Mouse (Mus musculus): ENCODE results near the gene Clip2. TPM values are rescaled to one million over a fixed set of nuclear protein-coding genes. Genes with fewer than 3 reads are reported as not detected.

Clip2 gene
- polyA plus RNA-seq, 1 experiment from 2014 or later, result 6.8 TPM

- 90% methylated on average over 5 of the region's 5 CpGs for WGBS
- Histone ChIP-seq H3K9ac (ENCODE audit: low read length) (no peak overlapping the region), H3K4me1 (replicated peaks; ENCODE audit: control insufficient read depth, insufficient read depth, low read length) (no peaks in the 10 kb centered on the region), H3K27me3 (ENCODE audit: control insufficient read depth, insufficient read depth, low read length) (no peaks in the 10 kb centered on the region), H3K36me3 (ENCODE audit: control insufficient read depth, insufficient read depth, low read length) (no peaks in the 10 kb centered on the region; the same call in 1 of the 2 replicates), H3K9me3 (ENCODE audit: control insufficient read depth, low read length) (no peaks in the 10 kb centered on the region), H3K27ac (ENCODE audit: low read depth, low read length) (no peak overlapping the region), H3K4me3 (ENCODE audit: low read depth, low read length) (no peak overlapping the region), H3K4me2 (ENCODE audit: low read depth, low read length, severe bottlenecking) (no peak overlapping the region)
- no peak for DNase-seq (ENCODE audit: low spot score)
- no peak for ATAC-seq (replicated peaks; ENCODE audit: low FRiP score)
These were observed 28.5 kb downstream of the Clip2 start for GRCm38 (mm10) chr5:134523728-134524127.

DNA sequence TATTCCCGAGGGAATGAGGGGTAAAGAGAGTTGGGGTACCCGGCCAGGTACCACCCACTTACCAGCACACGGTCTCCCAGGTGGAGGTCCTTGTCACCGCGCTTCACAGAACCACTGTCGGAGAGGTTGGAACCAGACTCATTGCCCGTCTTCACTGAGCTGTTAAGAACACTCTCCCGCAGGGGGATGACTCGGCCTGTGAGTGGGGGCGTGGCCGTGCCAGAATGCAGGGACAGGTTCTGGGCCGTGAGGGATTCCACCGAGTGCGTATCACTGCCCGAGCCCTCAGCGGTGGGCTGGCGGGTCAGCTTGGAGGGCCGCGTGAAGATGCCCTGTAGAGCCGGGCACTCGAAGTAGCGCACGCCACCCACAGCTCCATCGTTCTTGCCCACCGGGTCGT is 29.7 kb downstream of the Clip2 start:
- no peaks in the 10 kb centered on the region for H3K4me1 ChIP-seq (replicated peaks; ENCODE audit: control insufficient read depth, insufficient read depth, low read length)
- no peak overlapping the region for H3K27ac ChIP-seq (ENCODE audit: low read depth, low read length)
- no peak for DNase-seq (ENCODE audit: low spot score)
- no peaks in the 10 kb centered on the region; the same call in 1 of the 2 replicates for H3K36me3 ChIP-seq (ENCODE audit: control insufficient read depth, insufficient read depth, low read length)
- ATAC-seq (replicated peaks; ENCODE audit: low FRiP score), result no peak
- no peak overlapping the region for H3K4me2 ChIP-seq (ENCODE audit: low read depth, low read length, severe bottlenecking)
- WGBS, result 93% methylated on average over 26 of the region's 26 CpGs
- no peak overlapping the region for H3K9ac ChIP-seq (ENCODE audit: low read length)
- no peaks in the 10 kb centered on the region for H3K9me3 ChIP-seq (ENCODE audit: control insufficient read depth, low read length)
- H3K27me3 ChIP-seq (ENCODE audit: control insufficient read depth, insufficient read depth, low read length), result no peaks in the 10 kb centered on the region
- H3K4me3 ChIP-seq (ENCODE audit: low read depth, low read length), result no peak overlapping the region

DNA sequence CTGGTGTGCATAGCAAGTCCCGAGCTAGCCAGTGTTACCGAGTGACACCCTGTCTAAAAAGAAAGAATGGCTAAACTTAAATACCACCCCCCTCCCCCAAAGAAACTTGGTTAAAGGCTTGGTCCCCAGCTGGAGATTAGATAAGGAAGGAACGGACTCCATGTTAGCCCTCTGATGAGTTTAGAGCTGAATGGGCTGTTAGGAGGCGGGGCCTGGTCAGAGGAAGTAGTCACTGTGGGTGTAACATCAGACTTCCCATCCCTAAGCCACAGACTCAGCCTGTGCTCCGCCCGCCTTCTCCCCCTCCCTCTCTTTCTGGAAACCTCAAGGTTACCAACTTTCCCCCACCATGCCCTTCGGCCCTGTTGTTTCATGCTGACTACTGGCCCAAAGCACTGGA is 30.4 kb downstream of the Clip2 start:
- Histone ChIP-seq H3K36me3 (ENCODE audit: control insufficient read depth, insufficient read depth, low read length) (peaks cover 1% of the 10 kb centered on the region), H3K4me2 (ENCODE audit: low read depth, low read length, severe bottlenecking) (no peak overlapping the region), H3K9me3 (ENCODE audit: control insufficient read depth, low read length) (no peaks in the 10 kb centered on the region), H3K27ac (ENCODE audit: low read depth, low read length) (no peak overlapping the region), H3K9ac (ENCODE audit: low read length) (no peak overlapping the region), H3K4me1 (replicated peaks; ENCODE audit: control insufficient read depth, insufficient read depth, low read length) (no peaks in the 10 kb centered on the region), H3K4me3 (ENCODE audit: low read depth, low read length) (no peak overlapping the region), H3K27me3 (ENCODE audit: control insufficient read depth, insufficient read depth, low read length) (no peaks in the 10 kb centered on the region)
- ATAC-seq (replicated peaks; ENCODE audit: low FRiP score) (no peak), DNase-seq (ENCODE audit: low spot score) (no peak)
- 93% methylated on average over 7 of the region's 7 CpGs for WGBS

- Histone ChIP-seq H3K4me3 (ENCODE audit: low read depth, low read length) (no peak overlapping the region), H3K27ac (ENCODE audit: low read depth, low read length) (no peak overlapping the region), H3K4me2 (ENCODE audit: low read depth, low read length, severe bottlenecking) (no peak overlapping the region), H3K36me3 (ENCODE audit: control insufficient read depth, insufficient read depth, low read length) (peaks cover 8% of the 10 kb centered on the region), H3K27me3 (ENCODE audit: control insufficient read depth, insufficient read depth, low read length) (no peaks in the 10 kb centered on the region), H3K9ac (ENCODE audit: low read length) (no peak overlapping the region), H3K4me1 (replicated peaks; ENCODE audit: control insufficient read depth, insufficient read depth, low read length) (no peaks in the 10 kb centered on the region), H3K9me3 (ENCODE audit: control insufficient read depth, low read length) (no peaks in the 10 kb centered on the region)
- DNase-seq (ENCODE audit: low spot score) (no peak), ATAC-seq (replicated peaks; ENCODE audit: low FRiP score) (no peak)
- 89% methylated on average over 2 of the region's 2 CpGs for WGBS
These were observed 31.1 kb downstream of the Clip2 start for GRCm38 (mm10) chr5:134521131-134521530.

DNA sequence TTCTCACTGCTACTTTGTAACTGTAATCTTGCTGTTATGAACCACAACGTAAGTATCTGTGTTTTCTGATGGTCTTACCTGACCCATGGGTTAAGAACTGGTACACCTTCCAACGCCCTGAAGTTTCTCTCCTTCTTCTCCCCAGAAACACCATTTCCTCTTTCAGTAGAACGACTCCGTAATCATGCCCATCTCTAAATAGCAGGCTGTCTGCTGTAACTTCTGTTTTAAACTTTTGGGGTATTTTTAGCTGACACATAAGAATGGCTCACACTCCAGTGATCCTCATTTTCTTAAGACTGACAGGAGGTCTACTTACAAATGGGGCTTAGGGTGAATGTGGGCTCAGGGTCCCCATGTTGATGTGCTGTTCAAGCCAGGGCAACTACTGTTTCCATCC is 32.1 kb downstream of the Clip2 start:
- Histone ChIP-seq H3K27me3 (ENCODE audit: control insufficient read depth, insufficient read depth, low read length) (no peaks in the 10 kb centered on the region), H3K4me1 (replicated peaks; ENCODE audit: control insufficient read depth, insufficient read depth, low read length) (no peaks in the 10 kb centered on the region), H3K9me3 (ENCODE audit: control insufficient read depth, low read length) (no peaks in the 10 kb centered on the region), H3K9ac (ENCODE audit: low read length) (no peak overlapping the region), H3K27ac (ENCODE audit: low read depth, low read length) (no peak overlapping the region), H3K4me3 (ENCODE audit: low read depth, low read length) (no peak overlapping the region), H3K36me3 (ENCODE audit: control insufficient read depth, insufficient read depth, low read length) (peaks cover 15% of the 10 kb centered on the region), H3K4me2 (ENCODE audit: low read depth, low read length, severe bottlenecking) (no peak overlapping the region)
- no peak for DNase-seq (ENCODE audit: low spot score)
- no peak for ATAC-seq (replicated peaks; ENCODE audit: low FRiP score)
- 92% methylated on average over 4 of the region's 4 CpGs for WGBS

DNA sequence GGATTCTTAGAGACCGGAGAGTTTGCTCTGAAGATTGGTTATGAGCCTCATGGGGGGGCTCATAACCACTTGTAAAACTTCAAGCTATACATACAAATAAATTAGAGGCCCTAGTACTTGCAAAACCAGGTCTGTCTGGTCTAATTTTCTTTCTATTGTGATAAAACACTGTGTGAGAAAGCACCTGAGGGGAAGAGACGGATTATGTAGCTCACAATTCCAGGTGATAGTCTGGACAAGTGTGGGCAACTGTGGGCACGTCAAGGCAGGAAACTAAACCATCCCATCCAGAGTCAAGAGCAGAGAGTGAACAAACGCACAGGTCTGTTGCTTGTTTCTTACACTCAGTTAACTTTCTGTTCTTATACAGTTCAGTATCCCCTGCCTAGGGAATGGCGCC is 32.8 kb downstream of the Clip2 start:
- Histone ChIP-seq H3K4me3 (ENCODE audit: low read depth, low read length) (no peak overlapping the region), H3K4me1 (replicated peaks; ENCODE audit: control insufficient read depth, insufficient read depth, low read length) (no peaks in the 10 kb centered on the region), H3K27ac (ENCODE audit: low read depth, low read length) (no peak overlapping the region), H3K4me2 (ENCODE audit: low read depth, low read length, severe bottlenecking) (no peak overlapping the region), H3K27me3 (ENCODE audit: control insufficient read depth, insufficient read depth, low read length) (no peaks in the 10 kb centered on the region), H3K9ac (ENCODE audit: low read length) (no peak overlapping the region), H3K36me3 (ENCODE audit: control insufficient read depth, insufficient read depth, low read length) (peaks cover 17% of the 10 kb centered on the region), H3K9me3 (ENCODE audit: control insufficient read depth, low read length) (no peaks in the 10 kb centered on the region)
- 94% methylated on average over 5 of the region's 5 CpGs for WGBS
- ATAC-seq (replicated peaks; ENCODE audit: low FRiP score), result no peak
- DNase-seq (ENCODE audit: low spot score), result no peak

GRCm38 (mm10) chr5:134512086-134512485 is 40.1 kb downstream of the Clip2 start:
- 86% methylated on average over 5 of the region's 5 CpGs for WGBS
- ATAC-seq (replicated peaks; ENCODE audit: low FRiP score), result no peak

DNA sequence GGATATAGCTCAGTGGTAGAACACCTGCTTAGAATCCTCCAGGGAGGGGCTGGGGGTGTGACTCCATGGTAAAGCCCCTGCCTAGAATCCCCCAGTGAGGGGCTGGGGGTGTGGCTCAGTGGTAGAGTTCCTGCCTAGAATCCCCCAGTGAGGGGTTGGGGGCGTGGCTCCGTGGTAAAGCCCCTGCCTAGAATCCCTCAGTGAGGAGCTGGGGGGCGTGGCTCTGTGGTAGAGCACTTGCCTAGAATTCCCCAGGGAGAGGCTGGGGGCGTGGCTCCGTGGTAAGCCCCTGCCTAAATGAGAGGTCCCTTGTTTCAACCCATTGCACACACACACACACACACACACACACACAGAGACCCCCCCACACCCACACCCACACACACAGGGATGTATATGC is 42.0 kb downstream of the Clip2 start:
- ATAC-seq (replicated peaks; ENCODE audit: low FRiP score), result no peak
- H3K27ac ChIP-seq (ENCODE audit: low read depth, low read length), result no peak overlapping the region
- H3K4me3 ChIP-seq (ENCODE audit: low read depth, low read length), result no peak overlapping the region
- no peak overlapping the region for H3K9ac ChIP-seq (ENCODE audit: low read length)
- no peaks in the 10 kb centered on the region for H3K27me3 ChIP-seq (ENCODE audit: control insufficient read depth, insufficient read depth, low read length)
- H3K36me3 ChIP-seq (ENCODE audit: control insufficient read depth, insufficient read depth, low read length), result peaks cover 6% of the 10 kb centered on the region; the same call in 1 of the 2 replicates
- no peaks in the 10 kb centered on the region; the same call in 1 of the 2 replicates for H3K4me1 ChIP-seq (replicated peaks; ENCODE audit: control insufficient read depth, insufficient read depth, low read length)
- no peak overlapping the region for H3K4me2 ChIP-seq (ENCODE audit: low read depth, low read length, severe bottlenecking)
- DNase-seq (ENCODE audit: low spot score), result no peak
- 85% methylated on average over 5 of the region's 5 CpGs for whole genome bisulfite sequencing
- H3K9me3 ChIP-seq (ENCODE audit: control insufficient read depth, low read length), result no peaks in the 10 kb centered on the region

More at GRCm38 (mm10) chr5:134512086-134512485, 40.1 kb downstream of the Clip2 start:
- Histone ChIP-seq H3K27ac (ENCODE audit: low read depth, low read length) (no peak overlapping the region), H3K4me3 (ENCODE audit: low read depth, low read length) (no peak overlapping the region), H3K9ac (ENCODE audit: low read length) (no peak overlapping the region), H3K36me3 (ENCODE audit: control insufficient read depth, insufficient read depth, low read length) (peaks cover 19% of the 10 kb centered on the region), H3K9me3 (ENCODE audit: control insufficient read depth, low read length) (no peaks in the 10 kb centered on the region), H3K4me2 (ENCODE audit: low read depth, low read length, severe bottlenecking) (no peak overlapping the region), H3K4me1 (replicated peaks; ENCODE audit: control insufficient read depth, insufficient read depth, low read length) (no peaks in the 10 kb centered on the region; the same call in 1 of the 2 replicates), H3K27me3 (ENCODE audit: control insufficient read depth, insufficient read depth, low read length) (no peaks in the 10 kb centered on the region)
- DNase-seq (ENCODE audit: low spot score), result no peak

DNA sequence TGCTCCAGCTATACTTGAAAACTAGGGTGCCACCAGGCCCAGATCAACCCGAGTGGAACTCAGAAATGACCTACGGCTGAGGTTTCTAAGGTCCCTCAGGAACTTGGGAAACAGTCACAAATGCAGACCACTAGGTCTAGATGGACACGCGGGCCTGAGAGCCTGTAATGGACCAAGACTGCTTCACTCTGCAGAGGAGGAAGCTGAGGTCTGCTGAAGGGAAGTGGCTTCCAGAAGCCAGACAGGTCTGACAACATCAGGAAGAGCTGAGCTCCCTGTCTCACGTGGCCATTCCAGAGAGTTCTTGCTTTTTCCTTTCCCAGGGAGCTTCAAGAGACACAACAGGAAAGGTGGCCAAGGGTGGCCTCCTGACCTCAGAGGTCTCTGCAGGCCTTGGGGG is 43.3 kb downstream of the Clip2 start:
- ATAC-seq (replicated peaks; ENCODE audit: low FRiP score), result no peak
- Histone ChIP-seq H3K9me3 (ENCODE audit: control insufficient read depth, low read length) (no peaks in the 10 kb centered on the region), H3K36me3 (ENCODE audit: control insufficient read depth, insufficient read depth, low read length) (peaks cover 2% of the 10 kb centered on the region; the same call in 1 of the 2 replicates), H3K27me3 (ENCODE audit: control insufficient read depth, insufficient read depth, low read length) (no peaks in the 10 kb centered on the region), H3K9ac (ENCODE audit: low read length) (no peak overlapping the region), H3K27ac (ENCODE audit: low read depth, low read length) (no peak overlapping the region), H3K4me3 (ENCODE audit: low read depth, low read length) (no peak overlapping the region), H3K4me2 (ENCODE audit: low read depth, low read length, severe bottlenecking) (no peak overlapping the region), H3K4me1 (replicated peaks; ENCODE audit: control insufficient read depth, insufficient read depth, low read length) (no peaks in the 10 kb centered on the region; the same call in 1 of the 2 replicates)
- no peak for DNase-seq (ENCODE audit: low spot score)
- WGBS, result 89% methylated on average over 5 of the region's 5 CpGs

Data from forebrain, embryonic 11.5 days (tissue).